Mouse (Mus musculus) C2C12 (cell line): ENCODE results near the gene Tgm2. TPM values are rescaled to one million over a fixed set of nuclear protein-coding genes. Genes with fewer than 3 reads are reported as not detected.
A peak's percentile ranks its signal among the peaks of the same experiment; 100 is the strongest.

Experiments
- H3K27me3 ChIP-seq: one replicate; pipeline ENCODE4 v1.6.1; 2011; ENCODE audit not compliant: control insufficient read depth, insufficient read depth, insufficient read length
- H3K36me3 ChIP-seq: one replicate; pipeline ENCODE4 v1.6.1; 2011; ENCODE audit not compliant: control insufficient read depth, insufficient read depth
- H3K4me3 ChIP-seq: one replicate; pipeline ENCODE4 v1.5.1; 2011; ENCODE audit warnings: mild to moderate bottlenecking, control low read depth; ENCODE audit not compliant: poor library complexity, insufficient read depth, severe bottlenecking
- H3K79me2 ChIP-seq: one replicate; pipeline ENCODE4 v1.6.1; 2011; ENCODE audit not compliant: control insufficient read depth, insufficient read depth
- H3K79me3 ChIP-seq: one replicate; pipeline ENCODE4 v1.6.1; 2011; ENCODE audit warnings: low read depth, control low read depth
- H3ac ChIP-seq: one replicate; pipeline ENCODE3; 2011; ENCODE audit warnings: low read depth; ENCODE audit not compliant: control insufficient read depth, insufficient read length
- CEBPB ChIP-seq: IDR thresholded peaks from one replicate; pipeline ENCODE4 v1.6.1; 2011; ENCODE audit warnings: low read depth, mild to moderate bottlenecking, control low read depth, moderate library complexity
- CTCF ChIP-seq: IDR thresholded peaks from one replicate; pipeline ENCODE4 v1.5.1; 2011; ENCODE audit not compliant: control insufficient read depth, insufficient read depth, insufficient read length
- FOSL1 ChIP-seq: IDR thresholded peaks from one replicate; pipeline ENCODE4 v1.8.0; 2011; ENCODE audit warnings: mild to moderate bottlenecking, low read length; ENCODE audit not compliant: poor library complexity, insufficient read depth, severe bottlenecking
- MAX ChIP-seq: IDR thresholded peaks from one replicate; pipeline ENCODE4 v1.6.1; 2011; ENCODE audit warnings: mild to moderate bottlenecking, control low read depth
- MYOD1 ChIP-seq: IDR thresholded peaks from one replicate; pipeline ENCODE4 v1.6.1; 2011; ENCODE audit warnings: low read depth; ENCODE audit not compliant: control insufficient read depth, insufficient read length
- MYOG ChIP-seq: IDR thresholded peaks from one replicate; pipeline ENCODE4 v1.6.1; 2011; ENCODE audit not compliant: control insufficient read depth, insufficient read length; ENCODE audit errors: extremely low read depth
- USF1 ChIP-seq: IDR thresholded peaks from one replicate; pipeline ENCODE4 v1.6.1; 2011; ENCODE audit warnings: low read depth, mild to moderate bottlenecking, control low read depth, moderate library complexity
- polyA plus RNA-seq: library from polyadenylated mRNA; unstranded; fragments of >200 nt; fragmentation: generic; extraction: Trizol; gene quantifications from one replicate; pipeline ENCODE4 v1.2.1, GENCODE M21; 2012; ENCODE audit warnings: missing spikeins

The Tgm2 gene
- polyA plus RNA-seq, 1 experiment = 1.1 TPM

DNA sequence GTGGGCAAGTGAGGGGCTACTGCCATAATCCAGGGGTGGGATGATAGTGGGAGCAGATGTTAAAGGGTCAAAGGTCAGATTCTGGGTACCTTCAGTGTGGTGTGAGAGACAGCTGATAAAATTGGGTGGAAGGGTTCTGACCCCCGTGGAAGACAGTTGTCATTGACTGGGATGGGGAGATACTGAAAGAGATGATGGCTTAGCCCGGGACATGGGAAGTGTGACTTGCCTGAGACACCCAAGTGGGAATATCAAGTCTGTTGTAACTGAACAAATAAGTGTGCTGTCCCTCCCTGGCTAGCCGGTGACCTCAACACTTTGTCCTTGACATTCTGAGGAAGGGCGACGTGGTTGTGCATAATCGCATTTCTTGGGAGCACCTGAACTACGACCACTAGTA, 23.5 kb upstream of the Tgm2 start:
- H3ac ChIP-seq = no peak overlapping the region
- no peaks in the 10 kb centered on the region for H3K79me2 ChIP-seq
- no peaks in the 10 kb centered on the region for H3K27me3 ChIP-seq
- no peaks in the 10 kb centered on the region for H3K36me3 ChIP-seq
- H3K79me3 ChIP-seq = no peaks in the 10 kb centered on the region
- TF ChIP-seq CEBPB (no peak), MYOD1 (no peak), MYOG (no peak)
- no peak overlapping the region for H3K4me3 ChIP-seq

DNA sequence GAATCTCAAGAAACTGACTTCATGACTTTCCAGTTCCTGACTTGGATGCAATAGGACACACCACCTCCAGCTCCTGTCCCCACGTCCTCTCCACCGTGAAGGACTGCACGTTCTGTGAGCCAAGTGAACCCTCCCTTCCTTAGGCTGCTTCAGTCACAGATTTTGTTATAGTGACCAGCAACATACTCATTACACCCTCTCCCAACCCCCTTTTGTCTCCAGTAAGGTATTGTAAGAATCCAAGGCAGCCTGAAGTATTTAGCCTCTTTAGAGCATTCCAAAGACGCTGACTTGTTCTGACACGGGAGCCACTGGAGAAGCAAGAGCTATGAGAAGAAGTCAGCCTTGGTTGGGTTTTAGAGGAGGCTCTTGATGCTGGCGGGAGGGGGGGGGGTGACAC, 23.1 kb upstream of the Tgm2 start:
- Histone ChIP-seq H3K4me3 (no peak overlapping the region), H3K36me3 (no peaks in the 10 kb centered on the region), H3K79me3 (no peaks in the 10 kb centered on the region), H3ac (no peak overlapping the region), H3K79me2 (no peaks in the 10 kb centered on the region), H3K27me3 (no peaks in the 10 kb centered on the region)
- no peak for TF ChIP-seq USF1
- no peak for TF ChIP-seq MYOG
- no peak for TF ChIP-seq CEBPB
- no peak for TF ChIP-seq MAX
- TF ChIP-seq CTCF = no peak
- no peak for TF ChIP-seq FOSL1
- TF ChIP-seq MYOD1 = no peak

GRCm38 (mm10) chr2:158168741-158169211, 22.5 kb upstream of the Tgm2 start:
- no peak for TF ChIP-seq FOSL1
- TF ChIP-seq MYOD1 = no peak
- no peak for TF ChIP-seq USF1
- no peaks in the 10 kb centered on the region for H3K79me2 ChIP-seq
- no peaks in the 10 kb centered on the region for H3K36me3 ChIP-seq
- no peaks in the 10 kb centered on the region for H3K27me3 ChIP-seq
- H3ac ChIP-seq = no peak overlapping the region
- H3K4me3 ChIP-seq = no peak overlapping the region
- no peaks in the 10 kb centered on the region for H3K79me3 ChIP-seq

DNA sequence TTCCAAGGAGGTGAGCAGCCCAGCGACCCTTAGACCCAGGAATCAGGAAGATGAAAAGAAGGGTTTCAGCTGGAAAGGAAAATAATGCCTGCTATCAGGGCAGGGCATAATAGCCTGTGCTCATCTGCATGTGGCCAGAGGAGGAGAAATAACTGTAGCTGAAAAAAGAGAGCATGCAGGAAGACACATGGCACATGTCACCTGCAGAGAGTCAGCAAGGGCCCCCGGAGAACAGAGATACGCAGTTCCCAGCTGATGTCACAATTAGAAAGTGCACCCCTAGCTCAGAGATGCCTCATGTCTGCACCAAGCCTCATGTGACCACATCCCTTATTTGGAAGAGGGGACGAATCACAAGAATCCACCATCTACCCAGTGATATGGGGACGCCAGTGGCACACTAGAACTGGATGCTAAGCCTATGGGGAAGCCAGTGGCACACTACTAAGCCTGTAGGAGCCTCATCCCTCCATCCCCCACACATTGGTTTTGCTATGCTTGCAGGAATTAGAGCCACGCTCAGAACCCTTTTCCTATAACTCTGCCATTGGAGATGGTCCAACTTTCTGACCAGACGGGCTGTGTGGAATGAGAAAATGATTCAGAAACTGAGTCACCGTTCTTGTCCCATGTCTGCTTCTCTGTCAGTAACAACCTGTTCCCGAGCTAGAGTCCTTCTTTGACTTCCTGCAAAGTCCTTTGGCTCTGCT, 21.4 kb upstream of the Tgm2 start:
- no peak overlapping the region for H3K4me3 ChIP-seq
- no peak overlapping the region for H3ac ChIP-seq
- H3K27me3 ChIP-seq = no peaks in the 10 kb centered on the region
- no peaks in the 10 kb centered on the region for H3K79me2 ChIP-seq
- no peaks in the 10 kb centered on the region for H3K36me3 ChIP-seq
- H3K79me3 ChIP-seq = no peaks in the 10 kb centered on the region
- peak; percentile 91 for TF ChIP-seq USF1
- peak; percentile 78 for TF ChIP-seq FOSL1
- TF ChIP-seq MAX = no peak

GRCm38 (mm10) chr2:158166628-158167027, 20.4 kb upstream of the Tgm2 start:
- Histone ChIP-seq H3K79me3 (no peaks in the 10 kb centered on the region), H3ac (no peak overlapping the region), H3K27me3 (no peaks in the 10 kb centered on the region), H3K36me3 (no peaks in the 10 kb centered on the region), H3K4me3 (no peak overlapping the region), H3K79me2 (no peaks in the 10 kb centered on the region)
- TF ChIP-seq MYOG (no peak), MAX (no peak)

DNA sequence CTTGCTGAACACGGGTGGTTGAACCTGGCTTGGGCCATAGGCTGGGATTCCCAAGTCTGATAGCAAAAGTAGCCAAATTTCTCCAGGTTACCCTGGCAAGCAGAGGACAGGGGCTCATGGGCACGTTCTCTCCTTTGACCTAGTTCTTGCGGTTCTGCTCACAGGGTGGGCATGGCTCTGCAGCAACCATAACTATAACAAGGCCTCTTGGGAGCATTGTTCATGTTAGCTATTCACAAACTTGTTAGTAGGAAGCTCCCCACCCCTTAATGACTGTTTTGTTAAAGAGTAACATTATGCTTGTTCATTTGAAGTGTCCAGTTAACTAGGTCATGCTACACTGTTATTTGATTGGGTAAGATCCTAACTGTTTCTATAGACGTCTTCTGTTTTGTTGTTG, 19.5 kb upstream of the Tgm2 start:
- no peak overlapping the region for H3K4me3 ChIP-seq
- no peak for TF ChIP-seq MYOG
- no peak for TF ChIP-seq CTCF
- TF ChIP-seq FOSL1 = no peak
- H3K79me2 ChIP-seq = no peaks in the 10 kb centered on the region
- no peaks in the 10 kb centered on the region for H3K36me3 ChIP-seq
- no peaks in the 10 kb centered on the region for H3K79me3 ChIP-seq
- no peaks in the 10 kb centered on the region for H3K27me3 ChIP-seq
- no peak overlapping the region for H3ac ChIP-seq

DNA sequence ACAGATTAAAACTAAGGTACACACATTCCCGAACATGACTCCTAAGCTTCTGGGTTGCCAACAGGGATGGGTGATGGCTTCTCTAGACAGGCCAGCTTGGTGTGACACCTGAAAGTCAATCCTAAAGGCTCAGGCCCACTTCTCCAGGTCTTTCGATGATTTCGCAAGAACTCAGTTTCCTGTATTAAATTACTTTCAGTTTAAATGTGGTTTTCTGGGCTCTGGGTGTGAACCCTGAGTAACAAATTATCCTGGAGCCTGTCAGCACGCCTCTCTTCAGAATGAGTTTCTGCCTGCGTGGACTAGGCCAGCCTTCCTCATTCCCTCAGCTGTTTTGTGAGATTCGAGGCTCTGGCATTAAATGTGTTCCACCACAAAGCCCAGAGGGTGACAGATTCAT, 16.8 kb upstream of the Tgm2 start:
- Histone ChIP-seq H3K36me3 (no peaks in the 10 kb centered on the region), H3K4me3 (no peak overlapping the region)
- no peak for TF ChIP-seq MYOD1
- no peak for TF ChIP-seq CTCF
- TF ChIP-seq CEBPB = peak; percentile 92
- TF ChIP-seq FOSL1 = no peak

More for the DNA sequence above, 16.8 kb upstream of the Tgm2 start:
- Histone ChIP-seq H3K79me3 (no peaks in the 10 kb centered on the region), H3K79me2 (no peaks in the 10 kb centered on the region), H3ac (no peak overlapping the region), H3K27me3 (no peaks in the 10 kb centered on the region)
